8 mouse cellular contexts compared by ENCODE assay signal in the genomic region with DNA sequence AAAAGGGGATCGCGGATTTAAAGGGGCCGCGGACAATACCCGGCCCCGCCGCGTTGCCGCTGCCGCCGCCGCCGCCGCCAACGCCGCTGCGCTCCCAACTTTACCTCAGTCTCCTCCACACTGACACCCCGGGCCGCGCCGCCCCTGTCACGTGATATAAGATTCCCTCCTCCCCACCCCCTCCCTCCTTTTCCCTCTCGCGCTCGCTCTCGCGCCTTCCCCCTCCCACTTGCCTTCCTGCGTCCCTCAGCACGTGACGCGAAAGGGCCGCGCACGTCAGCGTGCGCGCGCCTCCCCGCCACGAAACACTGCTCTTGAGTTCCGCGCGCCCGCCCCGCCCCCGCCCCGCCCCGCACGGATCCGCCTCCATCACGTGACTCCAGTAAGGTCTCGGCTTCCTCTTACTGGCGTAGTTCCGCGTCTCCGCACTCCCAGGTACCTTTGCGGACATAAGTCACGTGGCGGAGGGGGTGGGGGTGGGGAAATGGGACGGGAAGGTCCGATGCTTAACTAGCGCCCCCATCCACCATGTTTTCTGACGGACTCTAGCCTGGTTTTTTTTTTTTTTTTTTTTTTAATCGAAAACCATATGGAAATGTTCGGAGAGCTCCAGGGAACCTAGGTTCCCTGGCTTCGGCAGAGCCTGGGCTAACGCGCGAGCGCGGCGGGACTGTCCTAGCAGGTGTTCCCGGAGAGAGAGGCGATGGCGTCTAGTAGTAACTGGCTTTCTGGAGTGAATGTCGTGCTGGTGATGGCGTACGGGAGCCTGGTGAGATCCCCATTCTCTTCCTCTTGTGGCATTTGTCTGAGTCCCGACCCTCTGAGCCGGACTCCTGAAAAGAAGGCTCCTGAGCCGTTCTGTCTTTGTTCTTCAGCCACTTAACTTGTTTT. TPM values are rescaled to one million over a fixed set of nuclear protein-coding genes. Genes with fewer than 3 reads are reported as not detected.
DNase-seq lines count a peak whose midpoint lies in the region; ATAC-seq lines count a peak whose summit lies in the region.

A gene (minus strand): TSS at position 278 of the 891 bp plus-strand sequence.

- peak; percentile 96 to 97 for DNase-seq in adrenal gland, adult (ENCODE audit: inconsistent age in 2 of 2, low spot score in 1 of 2)
- peak; percentile 98 for DNase-seq in embryo, embryonic 10.5 days (ENCODE audit: low spot score)
- DNase-seq in gastrocnemius, postnatal 14 days, result peak; percentile 95
- DNase-seq in left cerebral cortex, postnatal 10 days (ENCODE audit: extremely low spot score in 1 of 2, low spot score in 2 of 2), result peak; percentile 89 to 98
- DNase-seq in right cerebral cortex, postnatal 25 days, result peak; percentile 93
- DNase-seq in urinary bladder, postnatal 4 days (ENCODE audit: low spot score in 2 of 2), result peak; percentile 94 to 96

- peak; percentile 79 for ATAC-seq in inflammation-experienced regulatory T-cells, adult 6 months
- ATAC-seq in megakaryocyte-erythroid progenitor cell, adult 5-6 weeks (replicated peaks; ENCODE audit: low FRiP score, low TSS enrichment, poor library complexity, severe bottlenecking), result peak; percentile 83

- intact Hi-C loops in gastrocnemius, postnatal 14 days (cut with DNase I; ENCODE audit: low total_unique reads), result no loop called here
- intact Hi-C loops in left cerebral cortex, postnatal 10 days (cut with DNase I), result no loop called here

RNA-seq across cellular contexts. Expression of the gene that starts here (rescaled TPM):
- total RNA-seq in gastrocnemius, postnatal 14 days (2021), result 10 to 100 TPM; 90.4 to 95.0 TPM
- 100 to 1,000 TPM; 204 to 305 (median 225) TPM for polyA plus RNA-seq in inflammation-experienced regulatory T-cells, adult 6 months (2017; shearing (Covaris generic))
- total RNA-seq in left cerebral cortex, postnatal 10 days (2021), result 100 to 1,000 TPM; 189 to 202 TPM
- 319 and 326 TPM in 2 replicates for total RNA-seq in megakaryocyte-erythroid progenitor cell, adult 5-6 weeks (2014; fragmentation: Nextera tagmentation)
- 151 and 159 TPM in 2 replicates for total RNA-seq in megakaryocyte-erythroid progenitor cell, adult 5-6 weeks (2017)

Comparison
In these comparisons a context has a peak if more than half of its experiments do, and no peak if none do; other contexts are left out.
1. Peak in every context shown above with its lines: DNase-seq and ATAC-seq.